Mouse (Mus musculus) neural tube, embryonic 12.5 days (tissue): ENCODE results near the gene Uap1. TPM values are rescaled to one million over a fixed set of nuclear protein-coding genes. Genes with fewer than 3 reads are reported as not detected.

Experiments
- ATAC-seq: fragments of 200-750 bp; cut with Nextera tagmentation; 2 replicates; pipeline ENCODE4 v1.8.0; 2017; ENCODE audit warnings: low read depth, mild to moderate bottlenecking, moderate TSS enrichment, moderate library complexity; ENCODE audit not compliant: low FRiP score
- H3K27ac ChIP-seq: fragments of 300-500 bp; sonication (generic); 2 replicates; pipeline ENCODE4 v1.5.1; 2016
- H3K27me3 ChIP-seq: fragments of 300-500 bp; sonication (generic); replicated peaks from 2 replicates; pipeline ENCODE4 v1.6.1; 2016; ENCODE audit warnings: mild to moderate bottlenecking
- H3K36me3 ChIP-seq: fragments of 300-500 bp; sonication (generic); 2 replicates; pipeline ENCODE4 v1.6.1; 2016; ENCODE audit warnings: mild to moderate bottlenecking
- H3K4me1 ChIP-seq: fragments of 300-500 bp; sonication (generic); 2 replicates; pipeline ENCODE4 v1.6.1; 2016
- H3K4me2 ChIP-seq: fragments of 300-500 bp; sonication (generic); replicated peaks from 2 replicates; pipeline ENCODE4 v1.6.1; 2016; ENCODE audit warnings: mild to moderate bottlenecking
- H3K4me3 ChIP-seq: fragments of 300-500 bp; sonication (generic); 2 replicates; pipeline ENCODE4 v1.5.1; 2016
- H3K9ac ChIP-seq: fragments of 300-500 bp; sonication (generic); 2 replicates; pipeline ENCODE4 v1.6.1; 2016; ENCODE audit warnings: mild to moderate bottlenecking
- H3K9me3 ChIP-seq: fragments of 300-500 bp; sonication (generic); 2 replicates; pipeline ENCODE4 v1.6.1; 2016; ENCODE audit warnings: mild to moderate bottlenecking
- WGBS: fragments of 180-500 bp; shearing (Covaris S2); methylation state at CpG from one replicate; pipeline ENCODE4 v1.1.7; 2016; 5-methylcytosine and 5-hydroxymethylcytosine counted together
- polyA plus RNA-seq: library from polyadenylated mRNA; unstranded; fragments of >200 nt; fragmentation: Nextera tagmentation; extraction: Ambion mirVana; gene quantifications from 2 replicates; pipeline ENCODE4 v1.2.1, GENCODE M21; 2016

Uap1 gene
- polyA plus RNA-seq, 1 experiment from 2014 or later = 69.8 TPM

- H3K4me1 ChIP-seq = no peaks in the 10 kb centered on the region
- no peaks in the 10 kb centered on the region for H3K9me3 ChIP-seq
- peaks cover 25% of the 10 kb centered on the region for H3K36me3 ChIP-seq
- H3K4me3 ChIP-seq = no peak overlapping the region
- no peak overlapping the region for H3K27ac ChIP-seq
- no peaks in the 10 kb centered on the region for H3K27me3 ChIP-seq
- no peak overlapping the region for H3K9ac ChIP-seq
- H3K4me2 ChIP-seq = no peak overlapping the region
- 92% methylated on average over 4 of the region's 4 CpGs for WGBS
- no peak for ATAC-seq
These were observed 15.5 kb upstream of the Uap1 start for GRCm38 (mm10) chr1:170190225-170190624.

GRCm38 (mm10) chr1:170188601-170189000, 13.8 kb upstream of the Uap1 start:
- Histone ChIP-seq H3K9me3 (no peaks in the 10 kb centered on the region), H3K4me1 (no peaks in the 10 kb centered on the region), H3K4me3 (no peak overlapping the region), H3K27ac (no peak overlapping the region), H3K27me3 (no peaks in the 10 kb centered on the region), H3K36me3 (peaks cover 11% of the 10 kb centered on the region), H3K9ac (no peak overlapping the region), H3K4me2 (no peak overlapping the region)
- 82% methylated on average over 11 of the region's 11 CpGs for WGBS
- no peak for ATAC-seq

GRCm38 (mm10) chr1:170186531-170186930, 11.8 kb upstream of the Uap1 start:
- Histone ChIP-seq H3K4me1 (no peaks in the 10 kb centered on the region), H3K4me3 (no peak overlapping the region), H3K4me2 (no peak overlapping the region), H3K9me3 (no peaks in the 10 kb centered on the region), H3K36me3 (no peaks in the 10 kb centered on the region), H3K27me3 (no peaks in the 10 kb centered on the region), H3K9ac (no peak overlapping the region), H3K27ac (no peak overlapping the region)
- ATAC-seq = no peak
- 87% methylated on average over 5 of the region's 5 CpGs for WGBS

- no peak overlapping the region for H3K27ac ChIP-seq
- no peak overlapping the region for H3K4me3 ChIP-seq
- no peak for ATAC-seq
- no peak overlapping the region for H3K4me2 ChIP-seq
- H3K27me3 ChIP-seq = no peaks in the 10 kb centered on the region
- no peaks in the 10 kb centered on the region for H3K36me3 ChIP-seq
- no peaks in the 10 kb centered on the region for H3K9me3 ChIP-seq
- no peaks in the 10 kb centered on the region for H3K4me1 ChIP-seq
- WGBS = 94% methylated on average over 3 of the region's 3 CpGs
- H3K9ac ChIP-seq = no peak overlapping the region
These were observed 10.4 kb upstream of the Uap1 start for GRCm38 (mm10) chr1:170185137-170185536.

- Histone ChIP-seq H3K27ac (no peak overlapping the region), H3K9me3 (no peaks in the 10 kb centered on the region), H3K36me3 (no peaks in the 10 kb centered on the region), H3K4me2 (no peak overlapping the region), H3K9ac (no peak overlapping the region), H3K27me3 (no peaks in the 10 kb centered on the region), H3K4me1 (no peaks in the 10 kb centered on the region), H3K4me3 (no peak overlapping the region)
- ATAC-seq = no peak
These were observed 7.9 kb upstream of the Uap1 start for GRCm38 (mm10) chr1:170182706-170183105.

- Histone ChIP-seq H3K36me3 (no peaks in the 10 kb centered on the region), H3K4me1 (peaks cover 8% of the 10 kb centered on the region), H3K4me2 (no peak overlapping the region), H3K9me3 (no peaks in the 10 kb centered on the region), H3K9ac (no peak overlapping the region), H3K4me3 (no peak overlapping the region), H3K27me3 (no peaks in the 10 kb centered on the region), H3K27ac (no peak overlapping the region)
- WGBS = 89% methylated on average over 8 of the region's 8 CpGs
- no peak for ATAC-seq
These were observed 2.0 kb upstream of the Uap1 start for GRCm38 (mm10) chr1:170176661-170177239.

GRCm38 (mm10) chr1:170175848-170176247, 1.1 kb upstream of the Uap1 start:
- 60% methylated on average over 6 of the region's 6 CpGs for WGBS
- H3K4me1 ChIP-seq = peaks cover 8% of the 10 kb centered on the region
- no peak for ATAC-seq
- no peaks in the 10 kb centered on the region for H3K9me3 ChIP-seq
- H3K27ac ChIP-seq = no peak overlapping the region
- no peak overlapping the region for H3K4me3 ChIP-seq
- H3K9ac ChIP-seq = no peak overlapping the region
- no peaks in the 10 kb centered on the region for H3K36me3 ChIP-seq
- no peaks in the 10 kb centered on the region for H3K27me3 ChIP-seq
- H3K4me2 ChIP-seq = no peak overlapping the region; the same call in 1 of the 2 replicates

- Histone ChIP-seq H3K9ac (peak overlapping the region; percentile 75), H3K36me3 (no peaks in the 10 kb centered on the region), H3K4me3 (peak overlapping the region; percentile 75), H3K27me3 (no peaks in the 10 kb centered on the region), H3K27ac (peak overlapping the region; percentile 53; the same call in 1 of the 2 replicates), H3K9me3 (no peaks in the 10 kb centered on the region), H3K4me2 (peak overlapping the region; percentile 78), H3K4me1 (peaks cover 8% of the 10 kb centered on the region)
- peak; percentile 86 for ATAC-seq
- WGBS = under 1% methylated on average over 49 of the region's 50 CpGs
These were observed 555 bp downstream of the Uap1 start for GRCm38 (mm10) chr1:170173991-170174813.

GRCm38 (mm10) chr1:170167781-170168180, 7.0 kb downstream of the Uap1 start:
- WGBS = 94% methylated on average over 6 of the region's 6 CpGs
- Histone ChIP-seq H3K4me3 (no peak overlapping the region), H3K36me3 (peaks cover 16% of the 10 kb centered on the region), H3K27ac (no peak overlapping the region), H3K9me3 (no peaks in the 10 kb centered on the region), H3K27me3 (no peaks in the 10 kb centered on the region), H3K4me1 (no peaks in the 10 kb centered on the region), H3K9ac (no peak overlapping the region), H3K4me2 (no peak overlapping the region)
- no peak for ATAC-seq

- H3K4me1 ChIP-seq = 0 out of 2 replicates have a peak, but pooled peaks cover 7% of the 10 kb centered on the region
- H3K4me2 ChIP-seq = no peak overlapping the region
- ATAC-seq = no peak
- peaks cover 22% of the 10 kb centered on the region for H3K36me3 ChIP-seq
- no peak overlapping the region for H3K27ac ChIP-seq
- no peaks in the 10 kb centered on the region for H3K27me3 ChIP-seq
- H3K9ac ChIP-seq = no peak overlapping the region
- no peak overlapping the region for H3K4me3 ChIP-seq
- 94% methylated on average over 3 of the region's 3 CpGs for WGBS
- no peaks in the 10 kb centered on the region for H3K9me3 ChIP-seq
These were observed 9.8 kb downstream of the Uap1 start for GRCm38 (mm10) chr1:170164913-170165312.

- Histone ChIP-seq H3K27ac (no peak overlapping the region), H3K4me1 (0 out of 2 replicates have a peak, but pooled peaks cover 7% of the 10 kb centered on the region), H3K9me3 (no peaks in the 10 kb centered on the region), H3K27me3 (no peaks in the 10 kb centered on the region), H3K9ac (no peak overlapping the region), H3K4me2 (no peak overlapping the region), H3K4me3 (no peak overlapping the region), H3K36me3 (peaks cover 22% of the 10 kb centered on the region)
- WGBS = 88% methylated on average over 2 of the region's 2 CpGs
- ATAC-seq = no peak
These were observed 10.6 kb downstream of the Uap1 start for GRCm38 (mm10) chr1:170164053-170164614.

GRCm38 (mm10) chr1:170163398-170163943, 11.3 kb downstream of the Uap1 start:
- no peak overlapping the region for H3K27ac ChIP-seq

More at GRCm38 (mm10) chr1:170163398-170163943, 11.3 kb downstream of the Uap1 start:
- Histone ChIP-seq H3K4me3 (no peak overlapping the region), H3K9ac (no peak overlapping the region), H3K9me3 (no peaks in the 10 kb centered on the region), H3K4me2 (no peak overlapping the region), H3K36me3 (peaks cover 26% of the 10 kb centered on the region), H3K4me1 (0 out of 2 replicates have a peak, but pooled peaks cover 7% of the 10 kb centered on the region), H3K27me3 (no peaks in the 10 kb centered on the region)
- no peak for ATAC-seq
- 90% methylated on average over 3 of the region's 3 CpGs for whole genome bisulfite sequencing
